Mouse (Mus musculus): ENCODE measurements around the gene Ptpn11.

The Ptpn11 gene

GRCm38 (mm10) chr5:121082605-121083004 lies 108.6 kb downstream of the Ptpn11 start:
- DNase-seq (ENCODE audit: low read depth, low spot score), result no peak

GRCm38 (mm10) chr5:121081754-121082153 lies 109.4 kb downstream of the Ptpn11 start:
- DNase-seq (ENCODE audit: low read depth, low spot score), result peak; percentile 46

Measured in R1 (cell line).